Mouse (Mus musculus): ENCODE measurements around the gene Map3k5. TPM values are rescaled to one million over a fixed set of nuclear protein-coding genes. Genes with fewer than 3 reads are reported as not detected.
"Not testable (repeated sequence)": the region's sequence is repeated elsewhere in the genome, so short reads cannot be mapped to it uniquely, and the experiment has no call there.

Map3k5 gene
- total RNA-seq (2021), result 10 to 100 TPM; 46.4 to 56.3 TPM

DNA sequence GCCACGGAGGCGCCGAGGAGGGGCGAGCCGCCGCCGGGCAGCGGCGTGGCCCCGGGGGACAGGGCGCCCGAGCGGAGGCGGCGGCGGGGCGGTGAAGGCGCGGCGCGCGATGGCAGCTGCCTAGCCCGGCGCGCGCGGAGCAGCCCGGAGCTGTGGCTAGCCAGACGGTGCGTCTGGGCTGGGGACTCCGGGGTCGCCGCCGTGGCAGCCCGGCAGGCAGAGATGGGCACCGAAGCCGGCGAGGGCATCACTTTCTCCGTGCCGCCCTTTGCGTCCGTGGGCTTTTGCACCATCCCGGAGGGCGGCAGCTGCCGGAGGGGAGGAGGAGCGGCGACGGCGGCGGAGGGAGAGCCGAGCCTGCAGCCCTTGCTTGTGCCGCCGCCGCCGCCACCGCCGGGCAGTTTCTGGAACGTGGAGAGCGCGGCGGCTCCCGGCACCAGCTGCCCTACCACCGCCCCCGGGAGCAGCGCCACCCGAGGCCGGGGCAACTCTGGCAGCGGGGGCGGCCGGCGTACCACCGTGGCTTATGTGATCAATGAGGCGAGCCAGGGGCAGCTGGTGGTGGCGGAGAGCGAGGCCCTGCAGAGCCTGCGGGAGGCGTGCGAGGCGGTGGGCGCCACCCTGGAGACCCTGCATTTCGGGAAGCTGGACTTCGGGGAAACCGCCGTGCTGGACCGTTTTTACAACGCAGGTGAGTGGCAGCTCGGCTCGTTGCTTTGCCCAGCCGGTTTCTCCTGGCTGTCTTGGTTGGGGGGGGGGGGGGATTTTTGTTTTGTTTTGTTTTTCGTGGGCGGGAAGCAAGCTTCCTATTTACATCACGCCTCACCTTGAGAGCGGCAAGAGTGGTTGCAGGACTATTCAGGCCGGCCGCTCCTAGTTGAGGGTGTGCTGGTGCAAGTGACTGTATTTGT is at the start of gene Map3k5:
Gene Map3k5, plus strand, starts transcription at position 89 of the 911 bp plus-strand sequence.
- peak; percentile 39 to 57 for DNase-seq (ENCODE audit: low spot score in 2 of 2)
- intact Hi-C loops (cut with DNase I), result loop anchor here (2.0 to 5.0 kb wide), 3 partner anchors 83 to 188 kb away; no protein-coding TSS in a partner anchor

GRCm38 (mm10) chr10:19886249-19886648 is 48.0 kb upstream of the Map3k5 start:
- intact Hi-C loops (cut with DNase I), result no loop called here

GRCm38 (mm10) chr10:19889908-19890307 is 44.4 kb upstream of the Map3k5 start:
- intact Hi-C loops (cut with DNase I), result loop anchor here (5.0 to 10.0 kb wide), 2 partner anchors 178 to 395 kb away; partner anchors contain the start of gene Il20ra
- DNase-seq (ENCODE audit: low spot score in 2 of 2), result peak in 1 of 2 experiments; percentile 38

More at GRCm38 (mm10) chr10:19886249-19886648, 48.0 kb upstream of the Map3k5 start:
- no peak for DNase-seq (ENCODE audit: low spot score in 2 of 2)

GRCm38 (mm10) chr10:19891686-19892085 is 42.6 kb upstream of the Map3k5 start:
- DNase-seq (ENCODE audit: low spot score in 2 of 2), result no peak
- intact Hi-C loops (cut with DNase I), result loop anchor here (5.0 to 10.0 kb wide), 2 partner anchors 179 to 397 kb away; partner anchors contain the start of gene Il20ra

DNA sequence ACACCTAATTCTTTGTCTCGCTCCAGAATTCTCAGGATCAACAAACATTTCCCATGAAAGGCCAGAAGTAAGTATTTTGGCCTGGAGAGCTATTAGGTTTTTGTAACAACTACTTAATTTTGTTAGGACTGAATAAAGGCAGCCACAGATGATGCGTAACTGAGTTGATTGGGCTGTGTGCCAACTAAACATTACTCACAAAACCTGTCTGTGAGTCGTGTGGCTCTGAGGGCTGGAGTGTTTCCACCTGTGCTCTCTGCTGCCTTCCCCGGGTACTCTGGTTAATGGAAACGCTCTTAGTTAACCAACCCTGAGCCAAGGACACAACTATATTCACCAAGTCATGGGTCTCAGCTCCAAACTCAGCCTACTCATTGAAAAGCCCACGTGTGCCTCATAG is 41.1 kb upstream of the Map3k5 start:
- intact Hi-C loops (cut with DNase I), result loop anchor here (5.0 to 10.0 kb wide), 2 partner anchors 181 to 398 kb away; partner anchors contain the start of gene Il20ra
- DNase-seq (ENCODE audit: low spot score in 2 of 2), result no peak

GRCm38 (mm10) chr10:19893976-19894375 is 40.3 kb upstream of the Map3k5 start:
- DNase-seq (ENCODE audit: low spot score in 2 of 2), result peak; percentile 40 to 55
- intact Hi-C loops (cut with DNase I), result loop anchor here (1.0 to 10.0 kb wide), 3 partner anchors 182 to 654 kb away; partner anchors contain the start of gene Il20ra

DNA sequence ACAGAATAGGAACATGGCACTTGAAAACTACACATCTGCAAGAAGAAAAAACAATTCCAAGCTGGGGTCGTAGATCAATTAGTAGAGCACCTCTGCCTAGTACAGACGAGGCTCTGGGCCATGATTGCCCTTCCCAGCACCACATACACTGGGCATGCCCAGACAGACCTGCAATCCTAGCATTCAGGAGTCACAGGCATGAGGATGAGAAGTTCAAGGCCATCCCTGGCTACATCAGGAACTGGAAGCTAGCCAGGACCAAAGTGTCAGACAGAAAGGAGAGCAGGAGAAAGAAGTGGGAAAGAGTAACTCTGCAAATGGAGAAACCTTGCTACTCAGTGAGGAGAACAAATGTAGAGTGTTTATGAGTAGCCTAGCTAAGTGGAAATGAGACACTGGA is 34.1 kb upstream of the Map3k5 start:
- intact Hi-C loops (cut with DNase I), result loop anchor here (10.0 kb wide), 2 partner anchors 305 to 985 kb away; partner anchors contain the start of gene Ifngr1
- DNase-seq (ENCODE audit: low spot score in 2 of 2), result no peak

DNA sequence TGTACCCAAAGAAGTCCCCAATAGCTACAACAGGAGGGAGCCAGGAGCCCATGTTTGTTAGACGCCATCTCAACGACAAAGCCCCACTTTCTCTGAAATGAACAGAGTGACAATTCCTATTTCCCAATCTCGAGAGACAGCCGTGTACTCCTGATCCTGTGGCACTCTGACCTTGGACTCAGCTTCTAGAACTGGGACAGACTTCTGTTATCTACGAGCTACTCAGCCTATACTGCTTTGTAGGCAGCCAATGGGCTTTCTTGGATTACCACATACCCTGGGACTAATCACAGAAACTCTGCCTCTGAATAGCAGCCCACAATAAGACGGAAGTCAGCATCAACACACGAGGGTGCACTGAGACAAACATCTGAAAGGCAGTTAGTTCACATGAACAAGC is 32.3 kb upstream of the Map3k5 start:
- intact Hi-C loops (cut with DNase I), result loop anchor here (10.0 kb wide), 2 partner anchors 307 to 987 kb away; partner anchors contain the start of gene Ifngr1
- no peak for DNase-seq (ENCODE audit: low spot score in 2 of 2)

DNA sequence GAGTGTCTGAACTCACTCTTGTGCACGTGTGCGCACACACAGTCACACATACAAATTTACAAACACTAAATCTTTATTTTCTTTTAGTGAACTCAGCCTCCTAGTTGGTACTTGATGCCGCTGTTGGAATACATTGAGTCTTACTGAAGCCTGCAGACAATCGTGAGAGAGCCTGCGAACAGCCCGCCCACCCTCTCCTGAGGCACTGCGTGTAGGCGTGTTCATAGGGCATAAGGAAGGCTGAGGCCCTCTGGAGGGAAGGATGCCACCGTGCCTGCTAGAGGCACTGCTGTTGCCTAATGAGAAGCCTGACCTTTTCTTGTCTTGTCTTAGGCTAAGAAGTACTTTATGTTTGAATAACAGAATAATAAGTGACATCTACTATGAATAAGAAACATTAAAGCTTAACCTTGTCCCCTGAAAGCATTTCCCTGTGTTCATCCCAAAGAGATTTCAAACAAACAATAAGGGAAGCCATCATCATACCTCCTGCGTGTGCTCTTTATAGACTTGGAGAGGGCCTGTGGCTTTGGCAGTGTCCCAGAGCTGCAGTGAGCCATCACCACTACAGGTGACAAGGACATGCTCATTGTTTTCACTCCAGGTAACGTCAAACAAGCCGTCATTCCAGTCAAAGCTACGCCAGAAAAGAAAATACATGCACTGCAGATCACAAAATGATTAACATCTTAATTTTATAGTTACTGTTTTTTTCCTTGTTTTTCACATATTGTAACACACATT is 30.0 kb upstream of the Map3k5 start:
- intact Hi-C loops (cut with DNase I), result loop anchor here (10.0 kb wide), 2 partner anchors 309 to 989 kb away; partner anchors contain the start of gene Ifngr1
- peak; percentile 52 to 90 for DNase-seq (ENCODE audit: low spot score in 2 of 2)

DNA sequence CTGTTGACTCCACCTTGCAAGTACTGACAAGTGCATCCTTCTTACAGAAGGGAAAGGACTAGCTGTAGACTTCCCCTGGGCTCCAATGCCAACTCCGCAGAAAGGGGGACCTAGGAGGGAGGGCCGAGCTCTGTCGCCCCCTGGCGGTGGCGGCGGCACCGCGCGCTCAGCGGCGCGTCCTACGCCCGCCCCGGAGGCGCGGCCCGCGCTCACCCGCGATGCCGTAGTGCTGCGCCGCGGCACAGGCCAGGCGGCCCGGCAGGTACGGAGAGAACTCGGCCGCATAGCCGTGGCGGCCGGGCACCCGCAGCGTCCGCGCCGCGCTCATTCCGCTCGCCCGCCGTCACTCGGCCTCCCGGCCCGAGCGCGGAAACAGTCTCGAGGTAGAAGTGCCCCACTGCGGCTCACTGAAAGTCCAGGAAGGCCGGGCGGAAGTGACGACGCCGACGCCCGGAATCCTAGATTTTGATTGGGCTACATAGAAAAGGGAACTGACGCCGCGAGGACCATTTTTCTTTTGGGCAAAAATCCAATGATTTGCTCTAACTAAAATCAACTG is 26.9 kb upstream of the Map3k5 start, which contains the start of gene Pex7:
Gene Pex7, minus strand, starts transcription at position 444 of the 559 bp plus-strand sequence.
- intact Hi-C loops (cut with DNase I), result loop anchor here (10.0 kb wide), 2 partner anchors 313 to 993 kb away; partner anchors contain the start of gene Ifngr1
- DNase-seq (ENCODE audit: low spot score in 2 of 2), result peak; percentile 95 to 97

- intact Hi-C loops (cut with DNase I), result loop anchor here (10.0 kb wide), 2 partner anchors 313 to 993 kb away; partner anchors contain the start of gene Ifngr1
- DNase-seq (ENCODE audit: low spot score in 2 of 2), result no peak
These were observed 26.2 kb upstream of the Map3k5 start for GRCm38 (mm10) chr10:19908076-19908475.

GRCm38 (mm10) chr10:19910516-19910915 is 23.8 kb upstream of the Map3k5 start:
- no peak for DNase-seq (ENCODE audit: low spot score in 2 of 2)
- intact Hi-C loops (cut with DNase I), result no loop called here

GRCm38 (mm10) chr10:19911583-19911982 is 22.7 kb upstream of the Map3k5 start:
- DNase-seq (ENCODE audit: low spot score in 2 of 2), result no peak
- intact Hi-C loops (cut with DNase I), result no loop called here

GRCm38 (mm10) chr10:19913806-19914205 is 20.5 kb upstream of the Map3k5 start:
- intact Hi-C loops (cut with DNase I), result no loop called here
- DNase-seq (ENCODE audit: low spot score in 2 of 2), result no peak

- DNase-seq (ENCODE audit: low spot score in 2 of 2), result peak; percentile 60 to 89
- intact Hi-C loops (cut with DNase I), result loop anchor here (5.0 kb wide), 1 partner anchor 212 kb away; no protein-coding TSS in a partner anchor
These were observed 19.0 kb upstream of the Map3k5 start for GRCm38 (mm10) chr10:19915301-19915700.

DNA sequence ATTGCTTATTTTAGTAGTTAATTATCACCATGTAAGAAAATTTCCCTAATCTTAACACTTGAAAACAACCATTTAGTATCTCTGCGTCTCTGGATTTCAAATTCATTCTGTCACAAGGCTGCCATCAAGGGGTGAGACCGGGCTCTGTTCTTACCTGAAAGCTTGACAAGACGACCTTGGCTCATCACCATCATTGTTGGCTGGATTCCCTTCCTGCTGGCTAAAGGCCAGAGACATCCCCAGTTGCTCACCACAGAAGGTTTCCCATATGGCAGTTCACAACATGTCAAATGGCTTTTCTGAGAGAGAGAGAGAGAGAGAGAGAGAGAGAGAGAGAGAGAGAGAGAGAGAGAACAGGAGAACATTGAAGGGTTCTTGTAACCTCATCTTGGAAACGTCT is 11.9 kb upstream of the Map3k5 start:
- intact Hi-C loops (cut with DNase I), result no loop called here
- no peak for DNase-seq (ENCODE audit: low spot score in 2 of 2)

DNA sequence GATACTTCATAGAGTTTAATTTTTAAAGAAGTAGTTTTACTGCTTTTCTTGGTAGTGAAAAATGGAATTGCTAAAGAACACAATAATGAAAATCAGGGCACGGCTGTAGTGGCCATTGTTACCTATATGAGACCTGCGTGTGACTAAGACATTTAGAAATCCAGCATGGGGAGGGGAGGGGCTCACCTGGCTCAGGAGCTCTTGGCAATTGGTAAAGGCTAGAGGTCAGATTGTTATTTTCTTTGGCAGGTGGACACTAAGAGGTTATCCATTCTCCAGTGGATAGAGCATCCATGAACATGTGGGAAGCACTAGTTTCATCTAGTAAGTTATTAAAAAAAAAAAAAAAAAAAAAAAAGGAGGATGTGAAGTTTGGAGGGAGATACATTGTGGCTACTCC is 10.0 kb upstream of the Map3k5 start:
- DNase-seq (ENCODE audit: low spot score in 2 of 2), result no peak
- intact Hi-C loops (cut with DNase I), result no loop called here

- intact Hi-C loops (cut with DNase I); DNase-seq (ENCODE audit: low spot score in 2 of 2): not testable (repeated sequence)
These were observed 7.8 kb upstream of the Map3k5 start for GRCm38 (mm10) chr10:19926391-19926897.

- intact Hi-C loops (cut with DNase I), result no loop called here
- no peak for DNase-seq (ENCODE audit: low spot score in 2 of 2)
These were observed 6.1 kb upstream of the Map3k5 start for GRCm38 (mm10) chr10:19928205-19928604.

All from left cerebral cortex, postnatal 25 days (tissue).